In genomic region chr6:13607621-13608493, GRCm38 (mm10) we compare ENCODE assay signal across 8 mouse cellular contexts. TPM values are rescaled to one million over a fixed set of nuclear protein-coding genes. Genes with fewer than 3 reads are reported as not detected.
A peak's percentile ranks its signal among the peaks of the same experiment; 100 is the strongest.
DNase-seq lines count a peak whose midpoint lies in the region; ATAC-seq and TF ChIP-seq lines count a peak whose summit lies in the region.

Gene Tmem168, minus strand, starts transcription at chr6:13608100.

- peak within 1 kb of the TSS; percentile 97 for H3K27ac ChIP-seq in embryonic facial prominence, embryonic 13.5 days
- H3K27ac ChIP-seq in kidney, adult 2 months (ENCODE audit: insufficient read depth, low read depth, low read length) = peak within 1 kb of the TSS; percentile 80
- peak within 1 kb of the TSS; percentile 98 for H3K27ac ChIP-seq in limb, embryonic 12.5 days
- peak within 1 kb of the TSS; percentile 95 for H3K27ac ChIP-seq in midbrain, embryonic 14.5 days (replicated peaks; ENCODE audit: low read depth, low read length)

- peak; percentile 60 for TF ChIP-seq POLR2A in kidney, adult 2 months (IDR thresholded peaks at IDR 0.05; ENCODE audit: low read depth, low read length)

- peak within 1 kb of the TSS; percentile 96 for H3K9ac ChIP-seq in embryonic facial prominence, embryonic 13.5 days
- peak within 1 kb of the TSS; percentile 85 for H3K9ac ChIP-seq in limb, embryonic 12.5 days (replicated peaks)
- H3K9ac ChIP-seq in midbrain, embryonic 14.5 days (replicated peaks; ENCODE audit: low read length) = peak within 1 kb of the TSS; percentile 92

- no peaks in the 10 kb centered on the region for H3K9me3 ChIP-seq in embryonic facial prominence, embryonic 13.5 days
- no peaks in the 10 kb centered on the region for H3K9me3 ChIP-seq in limb, embryonic 12.5 days
- no peaks in the 10 kb centered on the region for H3K9me3 ChIP-seq in midbrain, embryonic 14.5 days (ENCODE audit: control insufficient read depth, low read length)

- peak; percentile 88 for DNase-seq in 3T3-L1 (ENCODE audit: low read depth, low spot score)
- peak; percentile 86 to 91 for DNase-seq in adrenal gland, postnatal 4 days (ENCODE audit: low spot score in 2 of 2)
- peak; percentile 95 to 98 for DNase-seq in heart, adult 18-20 months
- DNase-seq in kidney, adult 2 months = peak; percentile 96
- DNase-seq in midbrain, embryonic 14.5 days = peak; percentile 94
- peak; percentile 83 for DNase-seq in spleen, adult 12 weeks (ENCODE audit: low spot score)

- peak within 1 kb of the TSS; percentile 68 for H3K4me2 ChIP-seq in embryonic facial prominence, embryonic 13.5 days
- H3K4me2 ChIP-seq in limb, embryonic 12.5 days = peak within 1 kb of the TSS; percentile 67
- peak within 1 kb of the TSS; percentile 69 for H3K4me2 ChIP-seq in midbrain, embryonic 14.5 days (ENCODE audit: low read length)

- WGBS in embryonic facial prominence, embryonic 13.5 days = 2% methylated on average over 70 of the region's 71 CpGs
- WGBS in kidney, adult 2 months = 2% methylated on average over 71 of the region's 71 CpGs
- 2% methylated on average over 68 of the region's 71 CpGs for WGBS in limb, embryonic 12.5 days
- WGBS in midbrain, embryonic 14.5 days = 1% methylated on average over 71 of the region's 71 CpGs

- H3K4me3 ChIP-seq in embryonic facial prominence, embryonic 13.5 days = peak within 1 kb of the TSS; percentile 79
- H3K4me3 ChIP-seq in kidney, adult 2 months (ENCODE audit: insufficient read depth, low read depth, low read length) = peak within 1 kb of the TSS; percentile 64
- peak within 1 kb of the TSS; percentile 71 for H3K4me3 ChIP-seq in limb, embryonic 12.5 days (replicated peaks)
- peak within 1 kb of the TSS; percentile 86 for H3K4me3 ChIP-seq in midbrain, embryonic 14.5 days (replicated peaks; ENCODE audit: low read depth, low read length)

- peaks cover 3% of the 10 kb centered on the region; the same call in 1 of the 2 replicates for H3K36me3 ChIP-seq in embryonic facial prominence, embryonic 13.5 days
- H3K36me3 ChIP-seq in kidney, adult 2 months (ENCODE audit: control insufficient read depth, insufficient read depth, low read length) = peaks cover 1% of the 10 kb centered on the region; the same call in 1 of the 2 replicates
- peaks cover 7% of the 10 kb centered on the region; the same call in 1 of the 2 replicates for H3K36me3 ChIP-seq in limb, embryonic 12.5 days
- peaks cover under 1% of the 10 kb centered on the region; the same call in 1 of the 2 replicates for H3K36me3 ChIP-seq in midbrain, embryonic 14.5 days (ENCODE audit: control insufficient read depth, insufficient read depth, low read length)

- peaks cover 15% of the 10 kb centered on the region for H3K4me1 ChIP-seq in embryonic facial prominence, embryonic 13.5 days
- no peaks in the 10 kb centered on the region for H3K4me1 ChIP-seq in kidney, adult 2 months (ENCODE audit: control insufficient read depth, insufficient read depth, low read length)
- peaks cover 14% of the 10 kb centered on the region for H3K4me1 ChIP-seq in limb, embryonic 12.5 days (replicated peaks)
- peaks cover 19% of the 10 kb centered on the region for H3K4me1 ChIP-seq in midbrain, embryonic 14.5 days (ENCODE audit: control insufficient read depth, insufficient read depth, low read length)

- ATAC-seq in embryonic facial prominence, embryonic 13.5 days (ENCODE audit: insufficient number of reproducible peaks, insufficient read depth, low FRiP score, low TSS enrichment, low read depth) = peak; percentile 94
- ATAC-seq in limb, embryonic 12.5 days (ENCODE audit: insufficient number of reproducible peaks, insufficient read depth, low FRiP score, low TSS enrichment, low read depth) = peak; percentile 96
- ATAC-seq in midbrain, embryonic 14.5 days (ENCODE audit: low FRiP score, low TSS enrichment) = peak; percentile 95

- 0 out of 2 replicates have a peak, but pooled peaks have one; percentile 7 for TF ChIP-seq CTCF in kidney, adult 2 months (conservative IDR thresholded peaks at IDR 0.05; ENCODE audit: insufficient read depth, insufficient read length, low read depth, low read length)

- no peaks in the 10 kb centered on the region for H3K27me3 ChIP-seq in embryonic facial prominence, embryonic 13.5 days
- H3K27me3 ChIP-seq in kidney, adult 2 months (replicated peaks; ENCODE audit: control insufficient read depth, insufficient read depth, low read length) = no peaks in the 10 kb centered on the region
- no peaks in the 10 kb centered on the region for H3K27me3 ChIP-seq in limb, embryonic 12.5 days
- no peaks in the 10 kb centered on the region for H3K27me3 ChIP-seq in midbrain, embryonic 14.5 days (ENCODE audit: control insufficient read depth, insufficient read depth, low read length)

RNA-seq across cellular contexts. Expression of gene Tmem168, which starts in this region (rescaled TPM):
- total RNA-seq in adrenal gland, postnatal 4 days (2021) = 10 to 100 TPM; 30.4 to 31.3 TPM
- 37.9 and 39.8 TPM in 2 replicates for polyA plus RNA-seq in embryonic facial prominence, embryonic 13.5 days (2015; fragmentation: Nextera tagmentation; extraction: Ambion mirVana)
- total RNA-seq in heart, adult 18-20 months (2021) = 10 to 100 TPM; 15.5 to 17.7 TPM
- polyA plus RNA-seq in kidney, adult 2 months (2012; rRNA removed) = 11.9 and 13.6 TPM in 2 replicates
- polyA plus RNA-seq in limb, embryonic 12.5 days (2016; fragmentation: Nextera tagmentation; extraction: Ambion mirVana) = 43.0 and 45.7 TPM in 2 replicates
- polyA plus RNA-seq in midbrain, embryonic 14.5 days (2014; fragmentation: Nextera tagmentation; extraction: Ambion mirVana) = 18.0 and 24.7 TPM in 2 replicates

Comparison
In these comparisons a context has a peak if more than half of its experiments do, and no peak if none do; other contexts are left out.
1. Peak in every context shown above with its lines: DNase-seq, ATAC-seq, H3K4me3 ChIP-seq and H3K27ac ChIP-seq.